7 mouse cellular contexts compared by ENCODE assay signal in the genomic region with DNA sequence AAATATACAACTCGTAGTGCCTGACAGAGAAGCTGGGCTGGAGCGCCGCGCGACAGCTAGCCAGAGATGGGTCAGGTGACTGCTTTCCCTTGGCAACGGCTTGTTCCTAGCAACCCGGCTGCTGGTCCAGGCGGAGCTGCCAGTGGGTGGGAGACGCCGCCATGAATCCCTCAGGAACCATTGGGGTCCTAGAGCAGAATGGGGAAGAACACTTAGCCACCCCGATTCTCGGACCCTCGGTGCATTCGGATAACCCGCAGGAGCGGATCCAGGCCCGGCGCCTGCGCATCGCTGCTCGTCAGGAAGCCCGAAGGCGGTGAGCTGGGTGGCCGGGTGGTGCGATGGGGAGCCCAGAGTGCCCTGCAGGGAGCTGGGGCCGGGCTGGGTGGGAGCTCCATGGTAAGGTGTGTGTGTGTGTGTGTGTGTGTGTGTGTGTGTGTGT. TPM values are rescaled to one million over a fixed set of nuclear protein-coding genes. Genes with fewer than 3 reads are reported as not detected.
A peak's percentile ranks its signal among the peaks of the same experiment; 100 is the strongest.
DNase-seq lines count a peak whose midpoint lies in the region; ATAC-seq and TF ChIP-seq lines count a peak whose summit lies in the region.

A gene (plus strand): TSS at position 98 of the 442 bp plus-strand sequence.

- no peaks in the 10 kb centered on the region for H3K36me3 ChIP-seq in forebrain, embryonic 11.5 days (ENCODE audit: control insufficient read depth, insufficient read depth, low read length)
- no peaks in the 10 kb centered on the region for H3K36me3 ChIP-seq in stomach, postnatal 0 days (ENCODE audit: control insufficient read depth, insufficient read depth, low read length)

- H3K4me3 ChIP-seq in forebrain, embryonic 11.5 days (ENCODE audit: low read depth, low read length) = peak within 1 kb of the TSS; percentile 41
- peak within 1 kb of the TSS; percentile 28 for H3K4me3 ChIP-seq in stomach, postnatal 0 days (ENCODE audit: low read depth, low read length)

- peak within 1 kb of the TSS; percentile 63 for H3K4me2 ChIP-seq in forebrain, embryonic 11.5 days (ENCODE audit: low read depth, low read length, severe bottlenecking)
- H3K4me2 ChIP-seq in stomach, postnatal 0 days (replicated peaks; ENCODE audit: low read depth) = peak within 1 kb of the TSS; percentile 50

- no peak for TF ChIP-seq EP300 in stomach, postnatal 0 days (optimal IDR thresholded peaks at IDR 0.05)

- H3K9ac ChIP-seq in forebrain, embryonic 11.5 days (ENCODE audit: low read length) = peak within 1 kb of the TSS; percentile 53
- peak within 1 kb of the TSS; percentile 27; the same call in 1 of the 2 replicates for H3K9ac ChIP-seq in stomach, postnatal 0 days (ENCODE audit: low read length)

- WGBS in forebrain, embryonic 11.5 days = 3% methylated on average over 26 of the region's 26 CpGs
- WGBS in stomach, postnatal 0 days = 6% methylated on average over 25 of the region's 26 CpGs

- H3K27me3 ChIP-seq in forebrain, embryonic 11.5 days (ENCODE audit: control insufficient read depth, insufficient read depth, low read length) = no peaks in the 10 kb centered on the region
- no peaks in the 10 kb centered on the region for H3K27me3 ChIP-seq in stomach, postnatal 0 days (ENCODE audit: control insufficient read depth, insufficient read depth, low read length)

- no peaks in the 10 kb centered on the region; the same call in 1 of the 2 replicates for H3K9me3 ChIP-seq in forebrain, embryonic 11.5 days (ENCODE audit: control insufficient read depth, low read length)
- H3K9me3 ChIP-seq in stomach, postnatal 0 days (ENCODE audit: control insufficient read depth, low read length) = no peaks in the 10 kb centered on the region

- ATAC-seq in forebrain, embryonic 11.5 days (replicated peaks; ENCODE audit: low FRiP score) = peak; percentile 82
- ATAC-seq in stomach, postnatal 0 days (ENCODE audit: low FRiP score, low TSS enrichment) = 0 out of 2 replicates have a peak, but pooled peaks have one; percentile 40

- 0 out of 2 replicates have a peak, but pooled peaks cover 2% of the 10 kb centered on the region for H3K4me1 ChIP-seq in forebrain, embryonic 11.5 days (replicated peaks; ENCODE audit: control insufficient read depth, insufficient read depth, low read length)
- no peaks in the 10 kb centered on the region for H3K4me1 ChIP-seq in stomach, postnatal 0 days (replicated peaks; ENCODE audit: control insufficient read depth, insufficient read depth)

- no peak for TF ChIP-seq CTCF in brain, embryonic 14.5 days (IDR thresholded peaks at IDR 0.05; ENCODE audit: borderline replicate concordance, extremely low read depth, insufficient read depth, insufficient read length)
- no peak for TF ChIP-seq CTCF in stomach, postnatal 0 days (IDR thresholded peaks at IDR 0.05; ENCODE audit: low read depth)

- H3K27ac ChIP-seq in forebrain, embryonic 11.5 days (ENCODE audit: low read depth, low read length) = no peak within 1 kb of the TSS
- H3K27ac ChIP-seq in stomach, postnatal 0 days (replicated peaks) = no peak within 1 kb of the TSS

- DNase-seq in Muller cell, postnatal 12 days (ENCODE audit: inconsistent ontology term) = peak; percentile 51
- peak; percentile 87 for DNase-seq in brain, embryonic 14.5 days (ENCODE audit: low read depth)
- peak; percentile 76 for DNase-seq in forebrain, embryonic 11.5 days (ENCODE audit: low spot score)
- DNase-seq in heart, postnatal 4 days = peak; percentile 64
- peak; percentile 53 to 59 for DNase-seq in left cerebral cortex, adult 8-10 months (ENCODE audit: low spot score in 2 of 2)
- peak; percentile 54 for DNase-seq in mesoderm, embryonic 11.5 days (ENCODE audit: low read depth, low spot score)
- peak; percentile 54 for DNase-seq in stomach, postnatal 0 days (ENCODE audit: low spot score)

- TF ChIP-seq POLR2A in brain, embryonic 14.5 days (IDR thresholded peaks at IDR 0.05; ENCODE audit: borderline replicate concordance, extremely low read depth, insufficient read depth, insufficient read length, poor library complexity, severe bottlenecking) = no peak

RNA-seq across cellular contexts. Expression of the gene that starts here (rescaled TPM):
- 2.7 and 4.0 TPM in 2 replicates for polyA plus RNA-seq in brain, embryonic 14.5 days (2012; rRNA removed)
- 0.99 and 1.1 TPM in 2 replicates for polyA plus RNA-seq in forebrain, embryonic 11.5 days (2014; fragmentation: Nextera tagmentation; extraction: Ambion mirVana)
- total RNA-seq in heart, postnatal 4 days (2021) = under 1 TPM in 1 of 2 experiments, not detected in 1; 0.11 TPM
- total RNA-seq in left cerebral cortex, adult 8-10 months (2022) = 10 to 100 TPM; 11.7 to 13.3 (median 12.7) TPM
- 1.1 and 1.7 TPM in 2 replicates for polyA plus RNA-seq in stomach, postnatal 0 days (2015; fragmentation: Nextera tagmentation; extraction: Ambion mirVana)

Comparison
In these comparisons a context has a peak if more than half of its experiments do, and no peak if none do; other contexts are left out.
1. RNA of the gene that starts here (total RNA-seq): 11.7 to 13.3 TPM in left cerebral cortex, adult 8-10 months; 0.11 TPM in heart, postnatal 4 days; every median in the first group is over 10 times any median in the second.
2. Peak in DNase-seq in heart, postnatal 4 days; RNA of the gene not detected or under 1 TPM.
3. Peak in every context shown above with its lines, with median percentiles within 50 percentile points of each other: DNase-seq.